Mouse (Mus musculus) layer of hippocampus, postnatal 10 days (tissue): Measurements from ENCODE around the gene Caly. TPM values are rescaled to one million over a fixed set of nuclear protein-coding genes. Genes with fewer than 3 reads are reported as not detected.
A peak's percentile ranks its signal among the peaks of the same experiment; 100 is the strongest.

Experiments used
- DNase-seq, 2 experiments: peaks; one replicate each; pipeline ENCODE4 v3.0.0; 2021; ENCODE audit warnings: low spot score in 2 of 2
- long read RNA-seq: library from polyadenylated mRNA; stranded (forward); transcript quantifications from one replicate; pipeline ENCODE4 v2.0.0, GENCODE M21; 2023
- total RNA-seq, 2 experiments: library from RNA; stranded (reverse); gene quantifications; 2 replicates each; pipeline ENCODE4 v1.2.3; 2021

Caly gene
- 100 to 1,000 TPM; 247 to 252 TPM for total RNA-seq
- long read RNA-seq, transcript Caly-203 (6 exons, 1,029 nt): minor isoform, 56 of 287 reads
- long read RNA-seq, transcript Caly-204 (6 exons, 975 nt): major isoform, 179 of 287 reads
- long read RNA-seq, transcript Caly-201 (5 exons, 1,220 nt): minor isoform, 10 of 287 reads
- long read RNA-seq, transcript Caly-202 (7 exons, 1,220 nt): minor isoform, 5 of 287 reads
- long read RNA-seq, partial matches to known transcripts: 16 of 287 reads
- long read RNA-seq, other reads (novel, unspliced or antisense): 21 of 287 reads

DNA sequence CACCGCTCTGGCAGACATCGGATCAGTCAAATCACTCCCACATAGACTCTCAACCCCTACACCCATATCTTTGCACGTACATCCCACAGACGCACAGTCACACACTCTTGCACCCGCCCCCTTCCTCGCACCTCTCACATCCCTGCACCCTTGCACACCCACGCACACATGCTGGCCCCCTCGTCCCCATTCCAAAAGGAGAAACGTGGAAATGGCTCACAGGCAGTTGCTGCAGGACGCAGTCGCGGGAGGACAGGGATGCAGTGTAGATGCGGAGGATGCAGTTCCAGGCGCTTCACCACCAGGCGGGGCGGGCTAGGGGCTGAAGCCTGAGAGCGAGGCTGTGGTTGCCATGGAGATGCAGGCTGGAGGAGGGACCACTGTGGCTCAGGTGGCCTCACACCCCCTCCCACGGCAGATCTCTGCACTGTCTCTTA, at the start of gene Caly:
Gene Caly (minus strand): TSS at position 307 of the 437 bp plus-strand sequence.
- DNase-seq: peak; percentile 84 to 89

DNA sequence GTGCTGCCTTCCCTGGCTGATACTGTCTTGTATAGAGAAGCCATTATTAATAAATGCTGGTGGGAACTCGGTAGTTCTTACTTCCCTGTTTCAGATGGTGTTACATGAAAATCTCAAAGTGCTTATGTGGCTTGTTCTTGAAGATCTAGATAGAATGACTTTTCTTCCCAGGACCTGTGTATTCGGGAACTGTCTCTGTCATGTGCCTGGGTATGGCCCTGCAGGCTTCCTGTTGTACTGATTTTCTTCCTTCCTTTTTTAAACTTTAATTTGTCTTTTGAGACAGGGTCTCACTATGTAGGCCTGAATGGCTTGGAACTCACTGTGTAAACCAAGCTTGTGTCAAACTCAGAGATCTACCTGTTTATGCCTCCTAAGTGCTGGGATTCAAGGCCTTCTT, 45.6 kb upstream of the Caly start:
- no peak for DNase-seq

DNA sequence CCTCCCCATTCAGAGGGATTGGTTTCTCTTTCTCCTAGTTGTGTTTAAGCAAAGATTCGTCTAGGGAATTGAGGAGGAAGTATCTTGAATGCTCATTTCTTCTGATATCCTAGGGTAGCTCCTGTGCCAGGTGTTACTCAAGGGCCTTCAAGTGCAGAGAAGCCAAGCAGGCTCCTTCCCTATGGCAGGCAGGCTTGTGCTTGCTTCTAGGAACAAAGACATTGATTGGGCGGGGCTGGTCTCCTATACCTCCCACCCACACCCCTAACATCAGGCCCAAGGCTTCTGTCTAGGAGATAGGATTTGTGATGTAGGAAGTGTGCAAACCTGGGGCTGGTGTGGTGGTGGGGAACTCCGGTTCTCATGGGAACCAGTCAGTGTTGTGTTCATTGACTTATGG, 44.6 kb upstream of the Caly start:
- DNase-seq: no peak

DNA sequence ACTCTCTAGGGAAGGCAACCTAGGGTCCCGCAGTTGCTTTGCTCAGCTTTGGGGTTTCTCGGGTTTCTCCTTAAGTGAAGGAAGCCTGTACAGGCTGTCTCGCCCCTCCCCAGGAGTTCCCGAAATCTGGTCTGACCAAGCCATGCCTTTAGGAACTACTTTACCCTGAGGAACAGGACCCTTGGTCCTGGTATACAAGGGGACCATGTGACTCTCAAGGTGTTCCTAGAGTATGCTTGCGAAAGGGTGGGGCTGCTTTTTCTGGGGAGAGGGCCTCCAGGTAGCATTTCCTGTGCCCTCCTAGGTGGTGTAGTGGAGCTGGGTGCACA, 43.6 kb upstream of the Caly start:
- DNase-seq: no peak

DNA sequence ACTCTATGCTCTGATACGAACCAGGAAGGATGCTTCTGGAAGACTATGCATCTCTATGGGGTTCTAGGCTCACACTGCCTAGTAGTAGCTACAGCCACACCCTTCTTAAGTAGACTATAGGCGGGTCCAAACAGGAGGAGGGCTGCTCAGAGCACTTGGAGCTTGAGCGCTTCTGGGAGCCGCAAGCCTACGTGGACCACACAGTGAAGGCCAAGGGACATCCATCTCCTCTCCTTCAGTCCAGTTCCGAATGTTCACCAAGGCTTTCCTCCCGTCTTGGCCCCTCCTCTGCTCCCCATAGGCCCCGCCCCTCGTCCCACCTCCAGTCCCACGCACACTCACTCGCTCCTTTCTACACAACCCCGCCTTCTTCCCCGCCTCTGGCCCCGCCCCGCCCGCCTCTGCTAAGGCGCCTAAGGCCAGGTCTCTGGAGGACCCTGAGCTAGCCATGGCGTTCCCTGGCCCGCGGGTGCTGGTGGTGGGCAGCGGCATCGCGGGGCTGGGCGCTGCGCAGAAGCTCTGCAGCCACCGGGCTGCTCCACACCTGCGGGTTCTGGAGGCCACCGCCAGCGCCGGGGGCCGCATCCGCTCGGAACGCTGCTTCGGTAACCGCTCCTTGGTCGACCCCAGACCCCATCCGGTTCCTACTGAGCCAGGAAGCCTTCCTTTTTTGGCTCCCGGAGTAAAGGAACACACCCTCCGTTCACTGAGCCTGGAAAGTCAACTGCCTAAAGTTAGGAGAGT, 43.1 kb upstream of the Caly start:
- DNase-seq: peak; percentile 81 to 88

DNA sequence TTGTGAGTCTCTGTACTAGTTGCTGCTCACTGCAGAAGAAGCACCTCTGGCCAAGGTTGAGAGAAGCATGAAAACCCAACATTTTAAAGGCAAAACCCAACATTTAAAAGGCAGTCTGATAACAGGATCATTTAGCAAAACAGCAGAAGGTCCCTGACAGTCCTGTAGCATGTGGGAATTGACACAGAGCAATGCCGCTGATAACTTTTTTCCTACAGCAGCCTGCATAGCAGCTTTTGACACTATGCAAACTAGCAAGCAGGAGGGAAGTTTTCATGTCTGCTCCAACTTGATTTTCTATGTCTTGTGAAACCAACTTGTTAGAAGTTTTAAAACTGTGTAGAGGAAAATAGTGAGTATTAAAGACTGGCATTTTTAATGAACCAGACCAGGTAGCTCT, 42.0 kb upstream of the Caly start:
- DNase-seq: no peak

DNA sequence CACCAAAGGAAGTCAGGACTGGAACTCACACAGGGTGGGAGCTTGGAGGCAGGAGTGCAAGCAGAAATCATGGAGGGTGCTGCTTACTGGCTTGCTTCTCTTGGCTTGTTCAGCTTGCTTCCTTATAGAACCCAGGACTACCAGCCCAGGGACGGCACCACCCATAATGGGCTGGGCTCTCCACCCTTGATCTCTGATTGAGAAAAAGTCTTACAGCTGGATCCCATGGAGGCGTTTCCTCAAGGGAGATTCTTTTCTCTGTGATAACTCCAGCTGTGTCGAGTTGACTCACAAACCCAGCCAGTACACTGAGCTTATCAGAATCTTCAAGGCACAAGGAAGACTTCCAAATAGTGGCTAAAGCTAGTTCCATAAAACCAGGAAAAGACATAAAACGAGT, 40.4 kb upstream of the Caly start:
- DNase-seq: no peak

DNA sequence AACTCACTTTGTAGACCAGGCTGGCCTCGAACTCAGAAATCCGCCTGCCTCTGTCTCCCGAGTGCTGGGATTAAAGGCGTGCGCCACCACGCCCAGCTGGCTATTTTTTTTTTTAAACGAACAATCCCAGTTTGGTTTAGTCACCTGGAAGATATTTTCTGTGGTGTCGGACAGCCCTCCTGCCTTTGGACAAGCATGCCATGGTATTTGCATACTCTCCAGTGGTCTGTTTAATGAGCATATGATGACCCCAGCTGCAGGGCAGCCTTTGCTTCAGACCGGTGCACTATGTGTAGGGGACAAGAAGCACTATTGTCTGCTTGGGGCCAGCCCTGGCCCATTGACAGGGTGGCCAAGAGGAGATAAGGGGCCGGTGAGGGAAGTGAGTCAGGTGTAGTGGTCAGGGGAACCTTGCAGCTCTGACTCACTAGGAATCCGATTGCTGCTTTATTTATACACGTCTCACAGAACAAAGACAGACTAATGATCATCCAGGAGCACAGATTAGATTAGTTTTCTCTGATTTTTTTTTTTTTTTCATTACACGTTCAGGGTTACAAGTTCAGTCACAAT, 39.1 kb upstream of the Caly start:
- no peak for DNase-seq

DNA sequence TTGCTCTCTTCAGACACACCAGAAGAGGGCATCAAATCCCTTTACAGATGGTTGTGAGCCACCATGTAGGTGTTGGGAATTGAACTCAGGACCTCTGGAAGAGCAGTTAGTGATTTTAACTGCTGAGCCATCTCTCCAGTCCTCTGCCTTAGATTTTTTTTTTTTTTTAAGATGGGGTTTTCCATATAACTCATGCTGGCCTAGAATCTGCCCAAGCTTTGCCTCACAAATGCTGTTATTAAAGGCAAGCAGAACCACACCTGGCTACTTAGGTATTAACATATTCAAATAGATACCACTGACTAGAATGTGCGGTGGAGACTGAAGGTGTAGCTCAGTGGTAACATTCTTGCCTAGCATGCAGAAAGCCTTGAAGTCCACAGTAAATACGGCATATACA, 38.1 kb upstream of the Caly start:
- no peak for DNase-seq

DNA sequence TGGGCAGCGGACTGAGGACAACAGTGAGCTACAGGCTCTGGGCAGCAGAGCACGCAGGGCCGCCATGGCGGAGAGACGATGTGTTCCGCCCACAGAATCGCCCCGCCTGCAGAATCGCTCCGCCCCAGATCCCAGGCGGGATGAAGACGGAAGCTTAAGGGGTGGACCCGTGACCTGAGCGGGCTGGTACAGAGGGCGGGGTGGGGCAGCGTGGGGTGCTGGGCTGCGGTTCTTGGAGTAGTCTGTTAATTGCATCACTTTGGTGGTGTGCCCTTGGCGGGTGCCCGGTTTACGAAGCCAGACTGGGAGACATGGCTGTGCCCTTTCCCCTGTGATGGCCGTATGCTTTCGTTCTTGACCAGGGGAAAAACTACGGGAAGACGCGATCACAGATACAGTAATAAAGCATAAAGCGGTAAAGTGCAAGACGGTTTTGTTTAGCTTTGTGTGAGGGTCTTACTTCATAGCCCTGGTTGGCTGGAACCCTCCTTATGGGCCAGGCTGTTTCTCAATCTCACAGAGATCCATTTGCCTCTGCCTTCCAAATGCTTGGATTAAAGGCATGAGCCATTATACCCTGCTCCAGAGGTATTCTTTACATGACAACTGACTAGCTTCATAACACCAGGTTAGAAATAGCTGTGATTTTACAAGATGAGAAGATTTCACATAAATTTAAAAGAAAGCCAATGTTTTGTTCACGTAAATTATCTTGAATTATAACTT, 34.1 kb upstream of the Caly start, which contains the start of gene Echs1:
Gene Echs1 (minus strand): TSS at position 148 of the 726 bp plus-strand sequence.
- peak; percentile 78 to 83 for DNase-seq

DNA sequence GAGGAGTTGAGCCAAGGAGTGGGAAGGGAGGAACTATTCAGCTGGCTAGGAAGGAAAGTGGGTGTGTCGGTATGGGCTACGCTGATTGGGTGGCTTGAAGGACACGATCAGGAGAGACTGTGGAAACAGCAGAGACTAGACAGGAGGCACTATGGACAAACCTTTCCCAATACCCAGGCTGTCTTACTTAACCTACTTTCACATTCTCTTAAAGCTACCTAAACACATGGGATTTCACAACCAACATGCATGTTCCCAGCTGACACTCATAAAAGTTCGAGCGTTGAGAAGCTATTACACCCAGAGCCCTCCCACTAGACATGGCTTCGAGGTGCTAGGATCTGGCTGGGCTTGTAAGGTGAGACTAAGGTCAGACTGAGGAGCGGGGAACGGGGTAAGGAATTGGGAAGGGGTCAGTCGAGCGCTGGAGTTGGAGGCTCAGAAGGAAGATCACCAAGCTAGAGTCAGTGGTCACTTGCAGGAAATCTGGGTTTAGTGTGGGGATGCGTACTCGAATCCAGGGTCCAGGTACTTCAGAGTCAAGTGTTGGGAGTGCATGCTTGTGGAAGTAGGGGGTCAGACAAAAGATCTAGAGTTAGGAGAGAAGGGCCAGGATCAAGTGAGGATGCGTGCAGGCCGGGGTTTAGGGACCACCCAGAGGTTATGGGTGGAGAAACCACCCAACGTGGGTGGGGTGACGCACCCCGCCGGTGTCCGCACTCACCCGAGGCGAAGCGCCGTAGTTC, 33.4 kb upstream of the Caly start, which contains the start of gene Paox:
Gene Paox (plus strand): TSS at position 217 of the 746 bp plus-strand sequence.
- DNase-seq: peak; percentile 19 to 42

DNA sequence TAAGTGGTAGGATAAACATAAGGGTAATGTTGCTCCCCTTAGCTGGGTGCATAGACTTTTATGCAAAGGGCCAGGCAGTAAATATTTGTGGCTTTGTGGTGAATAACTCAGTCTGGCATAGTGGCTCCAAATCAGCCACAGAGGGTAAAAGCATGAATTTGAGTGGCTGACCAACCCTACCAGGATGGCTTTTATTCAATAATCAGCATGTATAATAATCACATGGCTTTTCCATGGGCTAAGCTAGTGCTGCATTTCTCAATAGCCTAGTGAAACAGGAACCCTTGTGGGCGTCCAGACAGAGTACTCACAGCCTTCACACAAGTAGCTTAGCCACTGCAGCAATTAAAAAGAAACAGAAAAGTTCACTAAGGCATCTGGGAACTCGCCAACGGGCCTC, 29.6 kb upstream of the Caly start:
- DNase-seq: no peak

DNA sequence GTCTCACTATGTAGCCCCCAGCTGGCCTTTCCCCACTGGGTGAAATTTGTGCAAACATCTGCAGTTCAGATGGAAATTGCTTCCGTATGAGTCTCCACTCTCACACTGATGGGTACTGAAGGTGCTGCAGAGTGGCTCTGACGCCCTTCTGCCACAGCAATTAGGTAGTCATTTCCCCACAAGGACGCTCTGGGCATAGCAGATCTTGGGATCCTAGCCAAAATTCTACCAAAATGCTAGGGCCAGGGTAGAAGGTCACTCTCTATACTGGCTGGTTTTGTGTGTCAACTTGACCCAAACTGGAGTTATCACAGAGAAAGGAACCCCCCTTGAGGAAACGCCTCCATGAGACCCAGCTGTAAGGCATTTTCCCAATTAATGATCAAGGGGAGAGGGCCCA, 21.7 kb upstream of the Caly start:
- DNase-seq: no peak

DNA sequence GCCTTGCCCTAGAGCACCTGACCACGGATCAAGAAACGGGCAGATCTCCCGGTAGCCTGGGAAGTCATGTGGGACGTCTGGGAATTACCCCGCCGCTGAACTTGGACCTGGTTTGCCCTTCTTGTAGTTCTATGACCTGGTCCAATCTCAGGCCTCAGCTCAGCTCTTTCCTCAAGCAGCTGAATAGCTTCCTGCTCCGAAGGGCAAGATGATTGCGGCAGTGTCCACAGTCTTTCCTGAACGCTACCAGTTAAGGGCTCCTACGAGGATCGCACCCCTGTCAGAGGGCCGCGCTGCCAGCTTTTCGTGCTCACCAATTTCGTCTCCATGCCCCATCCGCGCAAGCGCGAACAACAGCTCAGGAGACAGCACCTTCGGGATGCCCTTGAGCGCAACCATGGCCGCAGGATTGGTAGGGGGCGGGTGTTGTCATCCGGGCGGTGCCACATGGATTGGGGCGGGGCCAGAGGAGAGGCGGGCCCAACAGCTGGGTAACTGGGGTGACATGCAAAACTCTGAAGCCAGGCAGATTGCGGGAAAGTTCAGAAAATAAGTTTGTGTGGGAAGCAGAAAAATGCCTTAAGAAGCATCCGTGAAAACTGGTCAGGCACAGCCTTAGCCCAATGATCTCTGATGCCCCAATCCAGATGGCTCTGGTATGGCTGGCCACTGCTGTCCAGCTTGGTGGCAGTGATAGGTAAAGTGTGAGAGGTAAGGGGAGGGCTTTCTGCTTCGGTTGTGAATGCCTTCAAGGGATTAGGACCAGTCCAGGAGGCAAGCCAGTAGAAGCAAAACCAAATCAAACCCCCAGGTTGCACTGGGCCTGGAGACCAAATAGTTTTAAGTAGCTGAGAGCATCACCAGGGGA, 19.9 kb upstream of the Caly start, which contains the start of gene Fuom:
Gene Fuom (minus strand): TSS at position 449 of the 868 bp plus-strand sequence.
- peak; percentile 71 to 82 for DNase-seq

DNA sequence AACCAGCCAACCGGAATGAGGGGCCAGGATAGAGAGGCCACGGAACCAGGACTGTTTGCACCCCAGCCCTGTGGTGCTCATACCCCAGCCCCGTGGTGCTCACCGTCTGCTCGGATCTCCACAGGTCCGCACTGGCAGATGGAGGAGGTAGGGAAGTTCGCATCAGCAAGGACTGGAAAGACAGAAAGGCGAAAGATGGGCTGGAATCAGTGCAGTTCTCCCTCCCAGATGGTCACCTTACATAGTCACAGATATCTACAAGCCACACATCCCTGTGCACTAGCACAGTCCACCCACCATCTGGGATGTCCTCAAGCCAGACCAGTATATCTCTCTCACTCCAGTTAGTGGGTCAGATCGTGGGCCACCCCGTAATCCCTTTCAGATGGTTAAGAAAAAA, 19.1 kb upstream of the Caly start:
- no peak for DNase-seq

DNA sequence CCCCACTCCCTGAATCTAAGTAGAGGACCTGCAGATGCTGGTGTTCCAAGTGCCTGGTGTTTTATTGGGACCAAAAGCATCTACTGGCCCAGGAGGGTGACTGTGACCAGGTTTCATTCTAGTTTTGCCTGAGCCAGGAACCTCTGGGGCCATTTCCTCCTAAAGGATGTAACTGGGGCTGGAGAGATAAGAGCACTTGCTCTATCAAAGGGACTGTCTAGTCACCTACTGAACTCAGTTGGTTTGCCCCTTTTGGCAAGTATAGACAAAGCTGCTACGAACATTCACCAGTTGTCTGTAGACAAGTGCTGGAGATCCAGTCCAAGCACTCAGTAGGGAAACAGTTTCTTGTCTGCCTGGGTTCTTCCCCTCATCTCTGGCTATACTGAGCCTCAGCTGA, 16.1 kb upstream of the Caly start:
- no peak for DNase-seq

DNA sequence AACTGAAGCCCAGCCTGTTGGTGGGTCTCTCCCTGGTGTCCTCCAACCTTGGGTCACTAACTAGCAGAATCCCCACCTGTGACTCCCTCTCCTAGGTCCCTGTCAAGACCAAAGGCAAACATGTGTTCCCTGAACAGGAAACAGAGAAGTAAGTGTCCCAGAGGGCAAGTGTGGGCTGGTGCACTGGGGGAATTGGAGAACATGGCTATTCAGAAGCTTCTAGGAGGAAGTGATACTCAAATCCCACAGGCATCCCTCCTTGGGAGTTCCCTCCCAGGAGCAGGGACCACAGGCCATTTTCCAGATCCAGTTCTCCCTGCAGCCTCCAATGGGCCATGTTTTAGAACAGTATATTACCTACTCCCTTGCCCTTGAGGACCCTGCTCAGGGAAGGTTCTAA, 13.7 kb upstream of the Caly start:
- DNase-seq: no peak

DNA sequence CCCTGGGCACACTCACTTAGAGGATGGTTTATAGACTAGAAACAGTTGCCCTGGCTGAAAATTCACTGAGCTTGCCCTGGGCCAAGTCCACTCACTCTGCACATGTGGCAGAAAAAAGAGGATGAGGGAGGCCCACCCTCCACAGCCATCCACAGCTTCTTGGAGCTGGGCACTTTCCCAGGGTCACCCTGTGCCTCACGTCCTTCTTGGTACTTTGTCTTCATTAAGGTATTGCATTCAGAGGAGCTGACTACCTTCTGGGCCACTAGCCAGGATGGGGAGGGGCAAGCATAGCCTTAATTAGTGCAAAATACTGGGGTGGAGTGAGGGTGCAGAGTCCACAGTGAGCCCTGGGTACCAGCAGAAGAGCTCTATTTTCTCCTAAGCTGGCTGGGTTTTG, 13.2 kb upstream of the Caly start:
- no peak for DNase-seq

DNA sequence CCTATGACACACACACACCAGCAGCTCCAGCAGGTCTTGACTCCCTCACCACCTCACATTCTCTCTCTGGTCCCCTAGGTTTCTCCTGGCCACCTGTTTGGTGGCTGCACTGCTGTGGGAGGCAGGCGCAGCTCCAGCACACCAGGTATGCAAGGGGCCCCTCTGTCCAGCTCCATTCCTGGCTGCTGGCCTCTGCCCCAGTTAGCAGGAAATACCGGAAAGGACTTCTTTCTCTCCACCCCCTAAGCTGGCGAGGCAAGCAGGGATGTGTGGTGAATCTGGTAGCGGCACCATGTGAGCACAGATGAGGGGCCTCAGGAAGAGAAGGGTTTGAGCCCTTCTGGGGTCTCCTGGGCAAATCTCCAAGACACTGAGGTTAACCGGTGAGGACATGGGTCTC, 12.6 kb upstream of the Caly start:
- no peak for DNase-seq

DNA sequence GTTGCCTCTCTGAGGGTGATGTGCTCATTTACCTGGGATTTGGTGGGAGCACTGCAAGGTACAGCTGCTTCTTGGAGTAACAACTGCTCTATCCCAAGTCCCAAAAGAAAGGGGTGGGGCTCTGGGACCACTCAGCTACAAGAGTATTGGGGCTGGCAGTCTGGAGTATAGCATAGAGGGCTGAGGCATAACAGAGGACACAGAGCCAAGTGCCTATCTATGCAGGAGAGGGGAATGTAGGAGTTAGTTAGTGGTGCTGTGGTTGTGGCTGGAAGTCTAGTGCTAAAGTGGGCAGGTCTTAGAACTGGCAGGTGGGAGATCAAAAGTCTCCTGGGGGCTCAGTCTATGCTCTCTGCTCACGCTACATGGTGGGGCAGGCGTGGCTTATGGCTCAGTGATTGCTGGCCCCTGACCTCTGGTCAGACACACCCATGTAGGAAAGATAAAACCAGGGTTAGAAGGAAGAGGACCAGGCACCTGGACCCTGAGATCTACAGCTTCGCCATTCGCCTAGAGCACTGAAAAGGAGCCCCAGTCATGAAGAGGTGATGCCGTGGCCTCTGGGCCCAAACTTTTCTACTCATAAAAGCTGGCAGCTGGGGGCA, 10.7 kb upstream of the Caly start, which contains the start of gene Prap1:
Gene Prap1 (plus strand): TSS at position 472 of the 605 bp plus-strand sequence.
- no peak for DNase-seq
